Mouse (Mus musculus): ENCODE results near the gene Fam120c. TPM values are rescaled to one million over a fixed set of nuclear protein-coding genes. Genes with fewer than 3 reads are reported as not detected.

Gene Fam120c
- total RNA-seq (2014; rRNA removed): 18.6 and 18.9 TPM in 2 replicates
- 7.1 and 7.7 TPM in 2 replicates for polyA plus RNA-seq (2015; fragmentation: Nextera tagmentation; extraction: Ambion mirVana)

- Histone ChIP-seq H3K36me3 (ENCODE audit: insufficient read depth, low read length) (no peaks in the 10 kb centered on the region), H3K9ac (replicated peaks; ENCODE audit: low read length) (peak within 1 kb of the TSS; percentile 67), H3K27me3 (ENCODE audit: insufficient read depth, low read length) (no peaks in the 10 kb centered on the region), H3K9me3 (ENCODE audit: low read length) (no peaks in the 10 kb centered on the region), H3K4me1 (ENCODE audit: insufficient read depth, low read length) (no peaks in the 10 kb centered on the region), H3K4me3 (ENCODE audit: low read length) (peak within 1 kb of the TSS; percentile 62), H3K27ac (peak within 1 kb of the TSS; percentile 83), H3K4me2 (ENCODE audit: low read depth, low read length) (peak within 1 kb of the TSS; percentile 60)
- DNase-seq (ENCODE audit: low spot score) (peak; percentile 90), ATAC-seq (peak; percentile 96)
- WGBS: 24% methylated on average over 49 of the region's 56 CpGs
- no peak for TF ChIP-seq CTCF (IDR thresholded peaks at IDR 0.05; ENCODE audit: low read depth)
Measured at GRCm38 (mm10) chrX:151343761-151344500, at the start of gene Fam120c. Gene Fam120c, plus strand, starts transcription at chrX:151344175.

- Histone ChIP-seq H3K27me3 (ENCODE audit: insufficient read depth, low read length) (no peaks in the 10 kb centered on the region), H3K9me3 (ENCODE audit: low read length) (no peaks in the 10 kb centered on the region), H3K9ac (replicated peaks; ENCODE audit: low read length) (no peak overlapping the region), H3K27ac (peak overlapping the region; percentile 56; the same call in 1 of the 2 replicates), H3K4me1 (ENCODE audit: insufficient read depth, low read length) (no peaks in the 10 kb centered on the region), H3K4me3 (ENCODE audit: low read length) (no peak overlapping the region), H3K36me3 (ENCODE audit: insufficient read depth, low read length) (no peaks in the 10 kb centered on the region), H3K4me2 (ENCODE audit: low read depth, low read length) (no peak overlapping the region)
- no peak for ATAC-seq
- no peak for DNase-seq (ENCODE audit: low spot score)
- TF ChIP-seq CTCF (IDR thresholded peaks at IDR 0.05; ENCODE audit: low read depth): no peak
Measured at GRCm38 (mm10) chrX:151298329-151298728, 45.6 kb upstream of the Fam120c start.

- no peak for ATAC-seq
- no peak overlapping the region for H3K4me3 ChIP-seq (ENCODE audit: low read length)
- H3K9me3 ChIP-seq (ENCODE audit: low read length): no peaks in the 10 kb centered on the region
- H3K36me3 ChIP-seq (ENCODE audit: insufficient read depth, low read length): no peaks in the 10 kb centered on the region
- H3K27me3 ChIP-seq (ENCODE audit: insufficient read depth, low read length): no peaks in the 10 kb centered on the region
- TF ChIP-seq CTCF (IDR thresholded peaks at IDR 0.05; ENCODE audit: low read depth): peak; percentile 17; the same call in 1 of the 2 replicates
- DNase-seq (ENCODE audit: low spot score): no peak
- H3K27ac ChIP-seq: no peak overlapping the region
- no peak overlapping the region for H3K4me2 ChIP-seq (ENCODE audit: low read depth, low read length)
- no peak overlapping the region for H3K9ac ChIP-seq (replicated peaks; ENCODE audit: low read length)
- WGBS: 77% methylated on average over 4 of the region's 4 CpGs
- no peaks in the 10 kb centered on the region for H3K4me1 ChIP-seq (ENCODE audit: insufficient read depth, low read length)
Measured at GRCm38 (mm10) chrX:151313732-151314131, 30.2 kb upstream of the Fam120c start.

GRCm38 (mm10) chrX:151333615-151334014 is 10.4 kb upstream of the Fam120c start:
- H3K4me1 ChIP-seq (ENCODE audit: insufficient read depth, low read length): no peaks in the 10 kb centered on the region
- H3K36me3 ChIP-seq (ENCODE audit: insufficient read depth, low read length): no peaks in the 10 kb centered on the region
- TF ChIP-seq CTCF (IDR thresholded peaks at IDR 0.05; ENCODE audit: low read depth): no peak
- no peak overlapping the region for H3K4me2 ChIP-seq (ENCODE audit: low read depth, low read length)
- no peak overlapping the region for H3K9ac ChIP-seq (replicated peaks; ENCODE audit: low read length)
- DNase-seq (ENCODE audit: low spot score) (no peak), ATAC-seq (no peak)
- no peaks in the 10 kb centered on the region for H3K9me3 ChIP-seq (ENCODE audit: low read length)
- no peak overlapping the region for H3K4me3 ChIP-seq (ENCODE audit: low read length)
- WGBS: 90% methylated on average over 2 of the region's 2 CpGs
- no peaks in the 10 kb centered on the region for H3K27me3 ChIP-seq (ENCODE audit: insufficient read depth, low read length)
- no peak overlapping the region for H3K27ac ChIP-seq

GRCm38 (mm10) chrX:151337804-151338203 is 6.2 kb upstream of the Fam120c start:
- no peaks in the 10 kb centered on the region for H3K9me3 ChIP-seq (ENCODE audit: low read length)
- H3K9ac ChIP-seq (replicated peaks; ENCODE audit: low read length): no peak overlapping the region
- H3K4me1 ChIP-seq (ENCODE audit: insufficient read depth, low read length): no peaks in the 10 kb centered on the region
- no peak overlapping the region for H3K4me3 ChIP-seq (ENCODE audit: low read length)
- no peak for TF ChIP-seq CTCF (IDR thresholded peaks at IDR 0.05; ENCODE audit: low read depth)
- H3K27ac ChIP-seq: no peak overlapping the region
- H3K4me2 ChIP-seq (ENCODE audit: low read depth, low read length): no peak overlapping the region
- ATAC-seq: no peak
- 56% methylated on average over 4 of the region's 4 CpGs for WGBS
- H3K27me3 ChIP-seq (ENCODE audit: insufficient read depth, low read length): no peaks in the 10 kb centered on the region
- no peaks in the 10 kb centered on the region for H3K36me3 ChIP-seq (ENCODE audit: insufficient read depth, low read length)
- DNase-seq (ENCODE audit: low spot score): peak; percentile 2

- DNase-seq (ENCODE audit: low spot score) (peak; percentile 43), ATAC-seq (peak; percentile 60)
- Histone ChIP-seq H3K27me3 (ENCODE audit: insufficient read depth, low read length) (no peaks in the 10 kb centered on the region), H3K4me3 (ENCODE audit: low read length) (peak overlapping the region; percentile 62), H3K4me1 (ENCODE audit: insufficient read depth, low read length) (no peaks in the 10 kb centered on the region), H3K4me2 (ENCODE audit: low read depth, low read length) (peak overlapping the region; percentile 60), H3K9ac (replicated peaks; ENCODE audit: low read length) (peak overlapping the region; percentile 67), H3K9me3 (ENCODE audit: low read length) (no peaks in the 10 kb centered on the region), H3K27ac (peak overlapping the region; percentile 83), H3K36me3 (ENCODE audit: insufficient read depth, low read length) (no peaks in the 10 kb centered on the region)
- 24% methylated on average over 32 of the region's 33 CpGs for WGBS
- TF ChIP-seq CTCF (IDR thresholded peaks at IDR 0.05; ENCODE audit: low read depth): no peak
Measured at GRCm38 (mm10) chrX:151344501-151344984, 568 bp downstream of the Fam120c start.

Data from hindbrain, postnatal 0 days (tissue).